Mouse (Mus musculus) liver, embryonic 16.5 days (tissue): Measurements from ENCODE around the gene Rnf186. TPM values are rescaled to one million over a fixed set of nuclear protein-coding genes. Genes with fewer than 3 reads are reported as not detected.
A peak's percentile ranks its signal among the peaks of the same experiment; 100 is the strongest.

ENCODE experiments used
- ATAC-seq: fragments of 200-750 bp; cut with Nextera tagmentation; 2 replicates; pipeline ENCODE4 v1.8.0; 2017; ENCODE audit warnings: low read depth, mild to moderate bottlenecking, moderate number of reproducible peaks, moderate library complexity
- H3K27ac ChIP-seq: fragments of 300-500 bp; sonication (generic); 2 replicates; pipeline ENCODE4 v1.5.1; 2014; ENCODE audit warnings: mild to moderate bottlenecking, low read length
- H3K27me3 ChIP-seq: fragments of 300-500 bp; sonication (generic); 2 replicates; pipeline ENCODE4 v1.6.1; 2014; ENCODE audit warnings: low read depth, low read length, mixed read lengths; ENCODE audit not compliant: control insufficient read depth, insufficient read depth
- H3K36me3 ChIP-seq: fragments of 300-500 bp; sonication (generic); 2 replicates; pipeline ENCODE4 v1.6.1; 2014; ENCODE audit warnings: mild to moderate bottlenecking; ENCODE audit not compliant: control insufficient read depth, insufficient read depth
- H3K4me1 ChIP-seq: fragments of 300-500 bp; sonication (generic); 2 replicates; pipeline ENCODE4 v1.6.1; 2014; ENCODE audit warnings: low read depth, low read length, mixed read lengths; ENCODE audit not compliant: control insufficient read depth
- H3K4me2 ChIP-seq: fragments of 300-500 bp; sonication (generic); 2 replicates; pipeline ENCODE4 v1.6.1; 2014; ENCODE audit warnings: low read depth, low read length, mixed read lengths
- H3K4me3 ChIP-seq: fragments of 300-500 bp; sonication (generic); 2 replicates; pipeline ENCODE4 v1.5.1; 2014; ENCODE audit warnings: low read depth, mild to moderate bottlenecking, low read length
- H3K9ac ChIP-seq: fragments of 300-500 bp; sonication (generic); 2 replicates; pipeline ENCODE4 v1.6.1; 2014; ENCODE audit warnings: low read depth, low read length
- H3K9me3 ChIP-seq: fragments of 300-500 bp; sonication (generic); replicated peaks from 2 replicates; pipeline ENCODE4 v1.6.1; 2016; ENCODE audit warnings: low read length; ENCODE audit not compliant: control insufficient read depth
- WGBS: fragments of 180-500 bp; shearing (Covaris S2); extraction: QIAGEN DNeasy Blood & Tissue Kit; methylation state at CpG from one replicate; pipeline ENCODE4 v1.1.7; 2014; ENCODE audit not compliant: insufficient replicate concordance; 5-methylcytosine and 5-hydroxymethylcytosine counted together
- polyA plus RNA-seq: library from polyadenylated mRNA; unstranded; fragments of >200 nt; fragmentation: Nextera tagmentation; extraction: Ambion mirVana; gene quantifications from 2 replicates; pipeline ENCODE4 v1.2.1, GENCODE M21; 2015

Rnf186 gene
- polyA plus RNA-seq, 1 experiment from 2014 or later: 1.1 TPM

GRCm38 (mm10) chr4:138939481-138939880, 27.4 kb upstream of the Rnf186 start:
- Histone ChIP-seq H3K4me3 (no peak overlapping the region), H3K9me3 (no peaks in the 10 kb centered on the region; the same call in 1 of the 2 replicates), H3K9ac (no peak overlapping the region), H3K4me1 (no peaks in the 10 kb centered on the region; the same call in 1 of the 2 replicates), H3K4me2 (no peak overlapping the region), H3K36me3 (no peaks in the 10 kb centered on the region), H3K27ac (no peak overlapping the region), H3K27me3 (no peaks in the 10 kb centered on the region)
- no peak for ATAC-seq
- WGBS: 61% methylated on average over 4 of the region's 4 CpGs

- no peaks in the 10 kb centered on the region for H3K36me3 ChIP-seq
- H3K4me3 ChIP-seq: no peak overlapping the region
- no peaks in the 10 kb centered on the region; the same call in 1 of the 2 replicates for H3K9me3 ChIP-seq
- no peaks in the 10 kb centered on the region; the same call in 1 of the 2 replicates for H3K4me1 ChIP-seq
- no peak overlapping the region for H3K4me2 ChIP-seq
- no peak overlapping the region for H3K27ac ChIP-seq
- 41% methylated on average over 7 of the region's 7 CpGs for WGBS
- no peak for ATAC-seq
- H3K27me3 ChIP-seq: no peaks in the 10 kb centered on the region
- no peak overlapping the region for H3K9ac ChIP-seq
Observed at GRCm38 (mm10) chr4:138941401-138941800, 25.5 kb upstream of the Rnf186 start.

GRCm38 (mm10) chr4:138941966-138942365, 24.9 kb upstream of the Rnf186 start:
- H3K36me3 ChIP-seq: no peaks in the 10 kb centered on the region
- no peaks in the 10 kb centered on the region for H3K9me3 ChIP-seq
- H3K4me2 ChIP-seq: no peak overlapping the region
- H3K4me3 ChIP-seq: no peak overlapping the region
- ATAC-seq: no peak
- H3K4me1 ChIP-seq: no peaks in the 10 kb centered on the region; the same call in 1 of the 2 replicates
- no peak overlapping the region for H3K9ac ChIP-seq
- no peak overlapping the region for H3K27ac ChIP-seq
- H3K27me3 ChIP-seq: no peaks in the 10 kb centered on the region
- 53% methylated on average over 6 of the region's 6 CpGs for WGBS

GRCm38 (mm10) chr4:138943730-138944129, 23.2 kb upstream of the Rnf186 start:
- H3K9me3 ChIP-seq: no peaks in the 10 kb centered on the region
- H3K4me2 ChIP-seq: peak overlapping the region; percentile 38
- peak overlapping the region; percentile 52 for H3K4me3 ChIP-seq
- H3K27ac ChIP-seq: no peak overlapping the region
- no peaks in the 10 kb centered on the region; the same call in 1 of the 2 replicates for H3K4me1 ChIP-seq
- H3K36me3 ChIP-seq: no peaks in the 10 kb centered on the region
- no peak overlapping the region for H3K9ac ChIP-seq
- no peaks in the 10 kb centered on the region for H3K27me3 ChIP-seq
- WGBS: 10% methylated on average over 15 of the region's 15 CpGs
- ATAC-seq: peak; percentile 67

- no peak overlapping the region for H3K4me3 ChIP-seq
Observed at GRCm38 (mm10) chr4:138948257-138948656, 18.7 kb upstream of the Rnf186 start.

GRCm38 (mm10) chr4:138958612-138959011, 8.3 kb upstream of the Rnf186 start:
- Histone ChIP-seq H3K36me3 (no peaks in the 10 kb centered on the region), H3K9ac (no peak overlapping the region), H3K4me2 (no peak overlapping the region), H3K27ac (no peak overlapping the region), H3K4me1 (no peaks in the 10 kb centered on the region), H3K9me3 (no peaks in the 10 kb centered on the region), H3K4me3 (no peak overlapping the region), H3K27me3 (no peaks in the 10 kb centered on the region; the same call in 1 of the 2 replicates)
- 71% methylated on average over 9 of the region's 9 CpGs for WGBS
- ATAC-seq: no peak

More at GRCm38 (mm10) chr4:138948257-138948656, 18.7 kb upstream of the Rnf186 start:
- Histone ChIP-seq H3K9ac (no peak overlapping the region), H3K9me3 (no peaks in the 10 kb centered on the region), H3K27me3 (no peaks in the 10 kb centered on the region), H3K4me2 (no peak overlapping the region), H3K4me1 (no peaks in the 10 kb centered on the region; the same call in 1 of the 2 replicates), H3K27ac (no peak overlapping the region), H3K36me3 (no peaks in the 10 kb centered on the region)
- no peak for ATAC-seq
- 64% methylated on average over 2 of the region's 2 CpGs for WGBS

- no peak for ATAC-seq
- H3K9me3 ChIP-seq: no peaks in the 10 kb centered on the region
- no peaks in the 10 kb centered on the region for H3K4me1 ChIP-seq
- 71% methylated on average over 15 of the region's 15 CpGs for WGBS
- no peaks in the 10 kb centered on the region; the same call in 1 of the 2 replicates for H3K27me3 ChIP-seq
- no peak overlapping the region for H3K4me2 ChIP-seq
- H3K9ac ChIP-seq: no peak overlapping the region
- no peaks in the 10 kb centered on the region for H3K36me3 ChIP-seq
- H3K4me3 ChIP-seq: no peak overlapping the region
- H3K27ac ChIP-seq: no peak overlapping the region
Observed at GRCm38 (mm10) chr4:138959120-138959519, 7.8 kb upstream of the Rnf186 start.

- ATAC-seq: no peak
- Histone ChIP-seq H3K27ac (no peak overlapping the region), H3K4me2 (no peak overlapping the region), H3K27me3 (no peaks in the 10 kb centered on the region; the same call in 1 of the 2 replicates), H3K9ac (no peak overlapping the region), H3K9me3 (no peaks in the 10 kb centered on the region), H3K4me1 (no peaks in the 10 kb centered on the region), H3K4me3 (no peak overlapping the region), H3K36me3 (no peaks in the 10 kb centered on the region)
- WGBS: 59% methylated on average over 7 of the region's 7 CpGs
Observed at GRCm38 (mm10) chr4:138959926-138960325, 7.0 kb upstream of the Rnf186 start.

GRCm38 (mm10) chr4:138962719-138963118, 4.2 kb upstream of the Rnf186 start:
- Histone ChIP-seq H3K36me3 (no peaks in the 10 kb centered on the region), H3K27me3 (no peaks in the 10 kb centered on the region; the same call in 1 of the 2 replicates), H3K4me2 (no peak overlapping the region), H3K4me1 (peaks cover under 1% of the 10 kb centered on the region; the same call in 1 of the 2 replicates), H3K27ac (no peak overlapping the region), H3K9me3 (no peaks in the 10 kb centered on the region), H3K9ac (no peak overlapping the region), H3K4me3 (no peak overlapping the region)
- 55% methylated on average over 5 of the region's 5 CpGs for WGBS
- no peak for ATAC-seq
